Mouse (Mus musculus) retina, postnatal 1 day (tissue): ENCODE measurements at regions not wholly inside any gene's neighbourhood (a gene's known extent, or its start where the extent isn't known, plus 50 kb on each side); places are given as distances from the start of the nearest gene placed in this dataset.

Source experiments
- DNase-seq: peaks from one replicate; pipeline ENCODE4 v3.0.0-alpha.2; 2012

- DNase-seq: no peak
Observed at GRCm38 (mm10) chr11:117589422-117589821, 64.7 kb upstream of the Tnrc6c start.

- no peak for DNase-seq
Observed at GRCm38 (mm10) chr11:117592570-117592969, 61.5 kb upstream of the Tnrc6c start.

GRCm38 (mm10) chr11:117596201-117596600, 57.9 kb upstream of the Tnrc6c start:
- no peak for DNase-seq

GRCm38 (mm10) chr11:117597754-117598153, 56.3 kb upstream of the Tnrc6c start:
- no peak for DNase-seq

GRCm38 (mm10) chr11:117598170-117598583, 55.9 kb upstream of the Tnrc6c start:
- DNase-seq: peak; percentile 83

DNA sequence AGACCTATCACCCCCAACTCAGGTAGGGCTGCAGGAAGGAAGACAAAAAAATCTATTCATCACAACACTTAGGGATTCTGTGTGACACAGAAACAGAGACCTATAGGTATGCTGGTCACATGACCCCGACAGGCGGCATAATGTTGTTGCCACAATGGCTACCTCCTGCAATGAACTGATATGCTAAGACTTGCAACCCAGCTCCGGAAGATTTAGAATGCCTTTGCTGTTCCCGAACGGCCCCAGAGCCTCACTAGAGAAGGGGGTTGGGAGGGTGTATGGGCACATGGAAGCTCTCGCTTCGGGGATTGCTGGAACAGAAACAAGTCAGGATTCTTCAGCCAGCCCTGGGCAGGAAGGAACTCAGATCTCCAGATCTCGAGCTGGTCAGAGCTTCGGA, 55.5 kb upstream of the Tnrc6c start:
- no peak for DNase-seq

DNA sequence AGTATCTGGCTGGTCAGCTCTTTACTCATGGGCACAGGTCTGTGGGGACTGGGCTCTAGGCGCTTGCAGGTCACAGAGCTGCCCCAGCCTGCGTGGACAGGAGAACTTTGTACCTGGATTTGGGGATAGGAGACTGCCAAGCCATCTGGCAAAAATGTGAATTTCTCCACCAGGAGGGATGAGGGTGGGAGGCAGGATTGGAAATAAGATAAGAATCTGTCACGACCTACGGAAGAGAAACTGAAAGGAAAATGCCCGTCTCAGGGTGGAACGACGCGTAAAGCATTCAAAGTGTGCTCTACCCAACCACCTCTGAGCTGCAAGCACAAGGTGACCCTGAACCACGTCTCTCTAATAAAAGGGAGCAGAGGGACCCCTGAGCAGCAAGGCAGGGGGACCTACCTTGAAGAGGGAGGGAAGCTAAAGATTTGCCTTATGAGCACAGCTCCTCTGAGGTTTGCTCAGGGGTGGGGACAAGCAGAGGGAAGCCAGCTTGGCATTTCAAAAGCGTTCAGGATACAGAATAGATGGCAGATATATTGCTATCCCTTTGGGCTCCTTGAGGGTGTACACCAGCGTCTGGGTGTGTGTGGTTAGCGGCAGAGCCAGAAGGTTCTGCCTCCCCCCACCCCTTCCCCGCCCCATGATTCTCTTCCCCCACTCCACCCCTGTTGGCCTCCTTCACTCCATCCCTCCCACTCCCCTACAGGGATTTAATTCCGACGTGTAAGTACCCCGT, 54.9 kb upstream of the Tnrc6c start:
- DNase-seq: no peak

DNA sequence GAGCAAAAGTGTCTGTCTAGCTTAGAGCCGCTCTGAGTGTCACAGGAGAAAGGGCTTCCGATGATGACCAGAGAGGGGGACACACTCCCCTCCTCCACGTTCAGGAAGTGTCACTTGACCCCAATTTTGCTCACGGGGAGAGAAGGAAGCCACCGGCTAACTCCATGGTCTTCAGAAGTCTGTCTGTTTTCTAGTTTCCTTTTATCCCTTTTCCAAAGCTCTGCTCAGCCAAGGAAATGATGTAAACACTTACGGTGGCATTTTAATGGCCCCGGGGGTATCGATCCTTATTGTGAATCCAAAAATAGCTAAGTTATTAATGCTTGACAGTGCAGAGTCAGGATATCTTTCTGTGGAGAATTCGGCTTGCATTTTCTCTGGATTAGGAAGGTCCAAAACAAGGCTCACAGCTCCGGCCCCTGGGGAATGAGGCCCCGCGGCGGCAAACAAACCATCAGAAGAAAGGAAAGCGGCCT, 54.3 kb upstream of the Tnrc6c start:
- DNase-seq: peak; percentile 71

GRCm38 (mm10) chr11:117601147-117601546, 52.9 kb upstream of the Tnrc6c start:
- DNase-seq: no peak

DNA sequence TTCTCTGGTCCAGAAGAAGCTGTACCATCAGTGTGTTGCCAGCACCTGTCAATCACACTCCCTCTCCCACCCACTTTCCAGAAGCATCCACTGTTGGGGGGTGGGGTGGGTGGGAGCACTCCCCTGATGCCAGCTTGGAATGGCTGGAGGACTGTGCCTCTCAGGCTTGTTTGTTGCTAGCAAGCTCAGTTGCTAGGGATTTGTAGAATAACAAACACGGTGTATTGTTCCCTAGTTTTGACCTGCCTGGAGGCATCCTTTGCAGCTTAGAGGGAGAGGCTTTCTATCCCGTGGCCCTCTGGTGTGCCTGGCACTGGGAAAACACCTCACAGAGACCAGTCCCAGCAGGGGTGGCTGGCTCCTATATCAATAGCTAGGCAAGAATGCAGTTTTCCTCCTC, 50.1 kb upstream of the Tnrc6c start:
- peak; percentile 57 for DNase-seq
